Mouse (Mus musculus) bone marrow, adult 2 months (tissue): ENCODE data around the gene Tmco4.

Experiments used
- CTCF ChIP-seq: fragments of 200-500 bp; IDR thresholded peaks from 2 replicates; pipeline ENCODE4 v1.5.1; 2011; ENCODE audit warnings: low read length, control low read depth; ENCODE audit not compliant: control insufficient read depth, insufficient read depth
- POLR2A ChIP-seq: fragments of 200-500 bp; IDR thresholded peaks from 2 replicates; pipeline ENCODE4 v1.6.1; 2011; ENCODE audit warnings: low read depth, mild to moderate bottlenecking, control low read depth, low read length, borderline replicate concordance; ENCODE audit not compliant: control insufficient read depth

DNA sequence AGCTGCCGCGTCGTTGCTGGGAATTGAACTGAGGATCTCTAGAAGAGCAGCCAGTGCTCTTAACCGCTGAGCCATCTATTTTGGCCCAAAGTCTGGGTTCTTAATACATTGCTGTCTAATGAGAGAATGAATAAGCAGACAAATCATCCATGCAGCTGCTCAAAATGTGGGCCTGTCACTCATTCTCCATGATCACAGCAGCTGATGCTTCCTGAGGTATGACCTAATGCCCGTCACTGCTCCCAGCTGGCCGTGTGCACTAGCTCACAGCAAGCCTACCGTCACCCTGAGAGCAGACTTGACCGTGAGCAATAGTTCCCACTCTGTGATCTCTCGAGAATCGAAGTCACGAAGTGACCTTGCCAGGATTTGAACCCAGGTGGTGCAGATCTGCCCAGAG, 106.8 kb downstream of the Tmco4 start:
- TF ChIP-seq POLR2A (no peak), CTCF (no peak)
